Mouse (Mus musculus): ENCODE results near the gene Slc39a2.

DNA sequence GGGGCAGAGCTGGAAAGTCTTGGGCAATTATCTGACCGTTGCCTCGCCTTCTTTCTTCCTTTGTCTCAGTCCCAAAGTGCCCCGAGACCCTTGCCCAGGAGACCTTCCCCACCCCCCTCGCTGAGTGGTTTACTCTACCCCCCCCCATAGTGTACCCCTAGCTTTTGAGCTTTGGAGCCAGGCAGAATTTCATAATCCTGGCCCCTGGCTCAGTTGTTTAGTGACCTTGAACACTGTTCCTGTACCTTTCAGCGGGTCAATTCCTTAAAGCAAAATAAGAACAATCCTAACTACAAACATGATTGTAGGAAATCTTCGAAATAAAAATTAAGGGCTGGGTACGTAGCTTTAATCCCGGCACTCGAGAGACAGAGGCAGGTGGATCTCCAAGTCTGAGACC is 48.9 kb downstream of the Slc39a2 start:
- TF ChIP-seq CTCF (IDR thresholded peaks at IDR 0.05; ENCODE audit: extremely low read depth, insufficient read depth, insufficient read length, insufficient replicate concordance) (no peak), POLR2A (IDR thresholded peaks at IDR 0.05; ENCODE audit: low read depth, low read length) (no peak)
